Mouse (Mus musculus) MEL (cell line): Measurements from ENCODE around the gene Sh3bgrl. TPM values are rescaled to one million over a fixed set of nuclear protein-coding genes. Genes with fewer than 3 reads are reported as not detected.

Experiments used
- DNase-seq: peaks from one replicate; pipeline ENCODE4 v3.0.0; 2011; ENCODE audit warnings: low read depth, low spot score
- H3K27ac ChIP-seq: 2 replicates; pipeline ENCODE4 v1.5.1; 2012; ENCODE audit warnings: low read depth, mild to moderate bottlenecking, control low read depth, low read length, moderate library complexity; ENCODE audit not compliant: control insufficient read depth
- H3K27me3 ChIP-seq, 2 experiments: fragments of 150-350 bp in 1 of 2; sonication (generic) in 1 of 2; 2 replicates each; pipeline ENCODE4 v1.6.1; 2012; ENCODE audit warnings: low read length in 2 of 2, mild to moderate bottlenecking in 2 of 2, improper control_type of control experiment in 1 of 2, moderate library complexity in 1 of 2; ENCODE audit not compliant: insufficient read depth in 2 of 2, control insufficient read depth in 1 of 2
- H3K36me3 ChIP-seq, 2 experiments: 2 replicates each; pipeline ENCODE4 v1.6.1; 2012 to 2014; ENCODE audit warnings: low read length in 2 of 2, improper control_type of control experiment in 1 of 2, inconsistent platforms in 1 of 2, mild to moderate bottlenecking in 1 of 2; ENCODE audit not compliant: insufficient read depth in 2 of 2, control insufficient read depth in 1 of 2
- H3K4me1 ChIP-seq, 2 experiments: fragments of 150-350 bp in 1 of 2; sonication (generic) in 1 of 2; 2 replicates each; pipeline ENCODE4 v1.6.1; 2012; ENCODE audit warnings: low read length in 2 of 2, improper control_type of control experiment in 1 of 2, mild to moderate bottlenecking in 1 of 2; ENCODE audit not compliant: insufficient read depth in 2 of 2, control insufficient read depth in 1 of 2
- H3K4me3 ChIP-seq, 2 experiments: fragments of 150-350 bp in 1 of 2; sonication (generic) in 1 of 2; 2 replicates each; pipeline ENCODE4 v1.5.1; 2012; ENCODE audit warnings: low read depth in 2 of 2, low read length in 2 of 2, mild to moderate bottlenecking in 2 of 2, moderate library complexity in 2 of 2, control low read depth in 1 of 2, improper control_type of control experiment in 1 of 2; ENCODE audit not compliant: control insufficient read depth in 1 of 2, insufficient read depth in 1 of 2
- H3K79me2 ChIP-seq: 2 replicates; pipeline ENCODE4 v1.6.1; 2012; ENCODE audit warnings: mild to moderate bottlenecking, low read length, moderate library complexity; ENCODE audit not compliant: control insufficient read depth, poor library complexity, insufficient read depth
- H3K9ac ChIP-seq: 2 replicates; pipeline ENCODE4 v1.6.1; 2012; ENCODE audit warnings: low read depth, mild to moderate bottlenecking, control low read depth, low read length, moderate library complexity; ENCODE audit not compliant: control insufficient read depth, poor library complexity, severe bottlenecking
- H3K9me3 ChIP-seq: fragments of 150-350 bp; sonication (generic); replicated peaks from 2 replicates; pipeline ENCODE4 v1.6.1; 2012; ENCODE audit warnings: mild to moderate bottlenecking, low read length, improper control_type of control experiment, moderate library complexity; ENCODE audit not compliant: insufficient read depth
- BHLHE40 ChIP-seq: IDR thresholded peaks from 2 replicates; pipeline ENCODE4 v1.6.1; 2012; ENCODE audit warnings: low read depth, mild to moderate bottlenecking, inconsistent platforms, low read length, improper control_type of control experiment, borderline replicate concordance
- CHD1 ChIP-seq: IDR thresholded peaks from 2 replicates; pipeline ENCODE4 v1.6.1; 2012; ENCODE audit warnings: low read depth, mild to moderate bottlenecking, inconsistent platforms, low read length, improper control_type of control experiment
- CHD2 ChIP-seq: IDR thresholded peaks from 2 replicates; pipeline ENCODE4 v1.6.1; 2011; ENCODE audit warnings: low read length, improper control_type of control experiment
- CTCF ChIP-seq, 3 experiments: IDR thresholded peaks in 2 of 3; conservative IDR thresholded peaks in 1 of 3; 2 replicates each; pipeline ENCODE4 v1.5.1; 2011 to 2012; ENCODE audit warnings: low read length in 3 of 3, low read depth in 2 of 3, mild to moderate bottlenecking in 2 of 3, improper control_type of control experiment in 1 of 3, inconsistent platforms in 1 of 3, mixed read lengths in 1 of 3, moderate library complexity in 1 of 3; ENCODE audit not compliant: control insufficient read depth in 1 of 3, insufficient read depth in 1 of 3, poor library complexity in 1 of 3, severe bottlenecking in 1 of 3
- E2F4 ChIP-seq: IDR thresholded peaks from 2 replicates; pipeline ENCODE4 v1.6.1; 2011; ENCODE audit warnings: low read depth, low read length, improper control_type of control experiment, borderline replicate concordance
- ELF1 ChIP-seq: IDR thresholded peaks from 2 replicates; pipeline ENCODE4 v1.6.1; 2014; ENCODE audit warnings: low read depth, mild to moderate bottlenecking, inconsistent platforms, low read length, improper control_type of control experiment, moderate library complexity
- EP300 ChIP-seq, 2 experiments: IDR thresholded peaks; 2 replicates each; pipeline ENCODE4 v1.6.1; 2011; ENCODE audit warnings: improper control_type of control experiment in 2 of 2, low read length in 2 of 2, low read depth in 1 of 2, mild to moderate bottlenecking in 1 of 2
- ETS1 ChIP-seq: IDR thresholded peaks from 2 replicates; pipeline ENCODE4 v1.6.1; 2012; ENCODE audit warnings: low read depth, mild to moderate bottlenecking, inconsistent platforms, low read length, improper control_type of control experiment, moderate library complexity
- GABPA ChIP-seq: IDR thresholded peaks from 2 replicates; pipeline ENCODE4 v1.6.1; 2012; ENCODE audit warnings: low read depth, mild to moderate bottlenecking, inconsistent platforms, low read length, improper control_type of control experiment, moderate library complexity
- HCFC1 ChIP-seq: IDR thresholded peaks from 2 replicates; pipeline ENCODE4 v1.6.1; 2012; ENCODE audit warnings: low read depth, mild to moderate bottlenecking, inconsistent platforms, low read length, improper control_type of control experiment, moderate library complexity
- MAX ChIP-seq: IDR thresholded peaks from 2 replicates; pipeline ENCODE4 v1.6.1; 2011; ENCODE audit warnings: low read length, improper control_type of control experiment
- MAZ ChIP-seq: IDR thresholded peaks from 2 replicates; pipeline ENCODE4 v1.6.1; 2012; ENCODE audit warnings: low read depth, mild to moderate bottlenecking, inconsistent platforms, low read length, improper control_type of control experiment
- MYC ChIP-seq: IDR thresholded peaks from 2 replicates; pipeline ENCODE4 v1.6.1; 2011; ENCODE audit warnings: low read depth, mild to moderate bottlenecking, low read length, improper control_type of control experiment, moderate library complexity
- POLR2AphosphoS5 ChIP-seq: IDR thresholded peaks from 2 replicates; pipeline ENCODE4 v1.6.1; 2012; ENCODE audit warnings: low read depth, borderline replicate concordance, mild to moderate bottlenecking, inconsistent platforms, low read length, moderate library complexity, mixed read lengths
- RAD21 ChIP-seq: IDR thresholded peaks from 2 replicates; pipeline ENCODE4 v1.6.1; 2011; ENCODE audit warnings: mild to moderate bottlenecking, low read depth, low read length, improper control_type of control experiment
- SIN3A ChIP-seq: IDR thresholded peaks from 2 replicates; pipeline ENCODE4 v1.6.1; 2012; ENCODE audit warnings: low read length, improper control_type of control experiment, inconsistent platforms
- SMC3 ChIP-seq: IDR thresholded peaks from 2 replicates; pipeline ENCODE4 v1.6.1; 2011; ENCODE audit warnings: low read depth, low read length, improper control_type of control experiment
- TAL1 ChIP-seq: IDR thresholded peaks from 2 replicates; pipeline ENCODE4 v1.6.1; 2012; ENCODE audit warnings: mild to moderate bottlenecking, inconsistent platforms, low read length, moderate library complexity, mixed read lengths
- TBP ChIP-seq: IDR thresholded peaks from 2 replicates; pipeline ENCODE4 v1.8.0; 2011; ENCODE audit warnings: low read depth, low read length, improper control_type of control experiment
- TCF12 ChIP-seq: IDR thresholded peaks from 2 replicates; pipeline ENCODE4 v1.6.1; 2014; ENCODE audit warnings: low read depth, mild to moderate bottlenecking, inconsistent platforms, low read length, improper control_type of control experiment, moderate library complexity
- USF2 ChIP-seq, 2 experiments: IDR thresholded peaks; 2 replicates each; pipeline ENCODE4 v1.6.1; 2011 to 2012; ENCODE audit warnings: improper control_type of control experiment in 2 of 2, low read length in 2 of 2, borderline replicate concordance in 1 of 2, inconsistent platforms in 1 of 2, low read depth in 1 of 2, mild to moderate bottlenecking in 1 of 2; ENCODE audit not compliant: insufficient read depth in 1 of 2
- ZC3H11A ChIP-seq: IDR thresholded peaks from 2 replicates; pipeline ENCODE4 v1.6.1; 2012; ENCODE audit warnings: low read depth, mild to moderate bottlenecking, inconsistent platforms, low read length, improper control_type of control experiment
- ZKSCAN1 ChIP-seq: IDR thresholded peaks from 2 replicates; pipeline ENCODE4 v1.6.1; 2012; ENCODE audit warnings: low read depth, mild to moderate bottlenecking, inconsistent platforms, low read length, improper control_type of control experiment, moderate library complexity
- ZMIZ1 ChIP-seq: IDR thresholded peaks from 2 replicates; pipeline ENCODE4 v1.6.1; 2012; ENCODE audit warnings: low read depth, mild to moderate bottlenecking, inconsistent platforms, low read length, improper control_type of control experiment, moderate library complexity
- polyA plus RNA-seq, 2 experiments: library from polyadenylated mRNA; stranded (reverse) in 1 of 2; unstranded in 1 of 2; fragments of >175 nt in 1 of 2; fragments of >200 nt in 1 of 2; gene quantifications; 2 replicates each; pipeline versions ENCODE4 v1.2.1 to v1.2.4; 2012; ENCODE audit warnings: low replicate concordance in 2 of 2, low read depth in 1 of 2; ENCODE audit not compliant: insufficient read length in 2 of 2, insufficient read depth in 1 of 2, missing spikeins in 1 of 2
- total RNA-seq: library from RNA; depleted of rRNA; stranded (reverse); fragments of 300-350 nt; gene quantifications from 2 replicates; pipeline ENCODE4 v1.2.3, GENCODE M21; 2012

Gene Sh3bgrl
- total and polyA plus RNA-seq, 3 experiments = 50.5 to 126 (median 83.6) TPM

GRCm38 (mm10) chrX:109071719-109072118, 23.4 kb upstream of the Sh3bgrl start:
- Histone ChIP-seq H3K9ac (no peak overlapping the region), H3K4me1 (peaks cover 0 to 6% of the 10 kb centered on the region in 2 experiments; a peak in 3 of 4 replicates), H3K4me3 (no peak overlapping the region), H3K79me2 (no peaks in the 10 kb centered on the region), H3K36me3 (peaks cover 0 to 6% of the 10 kb centered on the region in 2 experiments; a peak in 2 of 4 replicates), H3K27ac (no peak overlapping the region)
- no peak for TF ChIP-seq TAL1
- TF ChIP-seq TCF12 = no peak
- TF ChIP-seq HCFC1 = no peak
- no peak for TF ChIP-seq ZKSCAN1
- no peak for TF ChIP-seq CHD1
- TF ChIP-seq GABPA = no peak
- no peak for TF ChIP-seq ELF1
- no peak for TF ChIP-seq TBP
- TF ChIP-seq, all 39 proteins: peak for 0
- Histone ChIP-seq H3K27me3 (no peaks in the 10 kb centered on the region), H3K9me3 (no peaks in the 10 kb centered on the region)
- DNase-seq = no peak

GRCm38 (mm10) chrX:109075716-109076115, 19.4 kb upstream of the Sh3bgrl start:
- H3K36me3 ChIP-seq = peaks cover 0 to 6% of the 10 kb centered on the region in 2 experiments; a peak in 1 of 4 replicates
- DNase-seq = peak; percentile 60
- TF ChIP-seq SMC3 (peak; percentile 7; the same call in 1 of the 2 replicates), HCFC1 (no peak), BHLHE40 (no peak), MAZ (no peak)
- H3K9me3 ChIP-seq = no peaks in the 10 kb centered on the region
- no peaks in the 10 kb centered on the region for H3K27me3 ChIP-seq
- H3K27ac ChIP-seq = no peak overlapping the region
- H3K4me3 ChIP-seq = no peak overlapping the region
- H3K4me1 ChIP-seq = peaks cover 0 to 4% of the 10 kb centered on the region in 2 experiments; a peak in 1 of 4 replicates
- no peaks in the 10 kb centered on the region for H3K79me2 ChIP-seq
- no peak overlapping the region for H3K9ac ChIP-seq

- H3K79me2 ChIP-seq = no peaks in the 10 kb centered on the region
- H3K9me3 ChIP-seq = no peaks in the 10 kb centered on the region
- no peaks in the 10 kb centered on the region for H3K27me3 ChIP-seq
- no peak overlapping the region for H3K27ac ChIP-seq
- H3K36me3 ChIP-seq = peaks cover 0 to 6% of the 10 kb centered on the region in 2 experiments; a peak in 1 of 4 replicates
- no peak overlapping the region; a peak in 1 of 4 replicates for H3K4me3 ChIP-seq
- peak; percentile 83 for DNase-seq
- H3K4me1 ChIP-seq = peaks cover 0 to 4% of the 10 kb centered on the region in 2 experiments; a peak in 1 of 4 replicates
- H3K9ac ChIP-seq = no peak overlapping the region
- TF ChIP-seq SIN3A = peak; percentile 61; the same call in 1 of the 2 replicates
- no peak for TF ChIP-seq MAZ
- TF ChIP-seq RAD21 = no peak; the same call in none of the 2 replicates
- 0 out of 2 replicates have a peak, but pooled peaks have one; percentile 6 for TF ChIP-seq BHLHE40
- TF ChIP-seq ZC3H11A = peak; percentile 91
- TF ChIP-seq CHD2 = no peak
- no peak for TF ChIP-seq USF2 (IDR thresholded peaks at IDR 0.05; ENCODE audit: borderline replicate concordance in 1 of 2, insufficient read depth in 1 of 2, low read depth in 1 of 2, low read length in 2 of 2)
- TF ChIP-seq TAL1 = no peak
- peak; percentile 45; the same call in 1 of the 2 replicates for TF ChIP-seq ZKSCAN1
- 0 out of 2 replicates have a peak, but pooled peaks have one; percentile 15 for TF ChIP-seq ELF1
- TF ChIP-seq ZMIZ1 = no peak
- TF ChIP-seq SMC3 = peak; percentile 89
- no peak for TF ChIP-seq EP300 (IDR thresholded peaks at IDR 0.05; ENCODE audit: low read depth in 1 of 2, low read length in 2 of 2)
- no peak for TF ChIP-seq MAX
- TF ChIP-seq CTCF (IDR thresholded peaks at IDR 0.05 in 2 of 3, conservative IDR thresholded peaks at IDR 0.05 in 1 of 3; ENCODE audit: control insufficient read depth in 1 of 3, insufficient read depth in 1 of 3, low read depth in 2 of 3, low read length in 3 of 3, poor library complexity in 1 of 3, severe bottlenecking in 1 of 3) = peak; percentile 24 to 90 (median 55); a peak in 5 of 6 replicates
- TF ChIP-seq POLR2AphosphoS5 = no peak
- TF ChIP-seq ETS1 = no peak
- TF ChIP-seq MYC = peak; percentile 58; the same call in 1 of the 2 replicates
- TF ChIP-seq E2F4 = no peak
Measured at GRCm38 (mm10) chrX:109076355-109076754, 18.8 kb upstream of the Sh3bgrl start.
